Mouse (Mus musculus) inflammation-experienced regulatory T-cells, adult 6 months (primary cell): ENCODE results near the gene Olfr1013. TPM values are rescaled to one million over a fixed set of nuclear protein-coding genes. Genes with fewer than 3 reads are reported as not detected.

Experiments
- ATAC-seq: one replicate; pipeline ENCODE4 v1.8.0; 2017
- polyA plus RNA-seq, 3 experiments: library from polyadenylated mRNA; unstranded; fragments of 100-300 nt; shearing (Covaris generic); gene quantifications; one replicate each; pipeline ENCODE4 v1.2.1; 2017

Gene Olfr1013
- not detected for polyA plus RNA-seq

- no peak for ATAC-seq
Observed at GRCm38 (mm10) chr2:85766798-85767197, at the start of gene Olfr1013. Gene Olfr1013, plus strand, starts transcription at chr2:85767098.

- no peak for ATAC-seq
Observed at GRCm38 (mm10) chr2:85725793-85726192, 41.1 kb upstream of the Olfr1013 start.

- ATAC-seq: no peak
Observed at GRCm38 (mm10) chr2:85753822-85754221, 13.1 kb upstream of the Olfr1013 start.

- ATAC-seq: no peak
Observed at GRCm38 (mm10) chr2:85762666-85763065, 4.2 kb upstream of the Olfr1013 start, which contains the start of gene Olfr1012. Gene Olfr1012, minus strand, starts transcription at chr2:85762766.

GRCm38 (mm10) chr2:85772413-85772812, 5.5 kb downstream of the Olfr1013 start, which contains the start of gene Olfr1014:
Gene Olfr1014, plus strand, starts transcription at chr2:85772713.
- ATAC-seq: no peak

GRCm38 (mm10) chr2:85781717-85782116, 14.8 kb downstream of the Olfr1013 start, which contains the start of gene Olfr1015:
Gene Olfr1015, plus strand, starts transcription at chr2:85782017.
- ATAC-seq: no peak

- no peak for ATAC-seq
Observed at GRCm38 (mm10) chr2:85792331-85792730, 25.4 kb downstream of the Olfr1013 start.

- ATAC-seq: no peak
Observed at GRCm38 (mm10) chr2:85802444-85802843, 35.5 kb downstream of the Olfr1013 start, which contains the start of gene Olfr1016. Gene Olfr1016, minus strand, starts transcription at chr2:85802544.

- ATAC-seq: no peak
Observed at GRCm38 (mm10) chr2:85804501-85804900, 37.6 kb downstream of the Olfr1013 start.

GRCm38 (mm10) chr2:85818179-85818578, 51.3 kb downstream of the Olfr1013 start, which contains the start of gene Olfr1018:
Gene Olfr1018, plus strand, starts transcription at chr2:85818479.
- ATAC-seq: no peak

Other genes starting within 250 kb of the Olfr1013 start
- gene 4833423E24Rik, start 248.1 kb upstream of the Olfr1013 start, polyA plus RNA-seq: not detected
- not detected for gene Olfr996, start 187.9 kb upstream of the Olfr1013 start, polyA plus RNA-seq
- not detected for gene Olfr998, start 178.2 kb upstream of the Olfr1013 start, polyA plus RNA-seq
- not detected for gene Olfr1000, start 155.2 kb upstream of the Olfr1013 start, polyA plus RNA-seq
- gene Olfr1002, start 116.4 kb upstream of the Olfr1013 start, polyA plus RNA-seq: not detected
- not detected for gene Olfr154, start 102.6 kb upstream of the Olfr1013 start, polyA plus RNA-seq
- gene Olfr1006, start 88.3 kb upstream of the Olfr1013 start, polyA plus RNA-seq: not detected
- gene Olfr1008, start 77.7 kb upstream of the Olfr1013 start, polyA plus RNA-seq: not detected
- gene Olfr1009, start 51.7 kb upstream of the Olfr1013 start, polyA plus RNA-seq: not detected
- not detected for gene Olfr1012, start 4.3 kb upstream of the Olfr1013 start, polyA plus RNA-seq
- not detected for gene Olfr1014, start 5.6 kb downstream of the Olfr1013 start, polyA plus RNA-seq
- not detected for gene Olfr1015, start 14.9 kb downstream of the Olfr1013 start, polyA plus RNA-seq
- not detected for gene Olfr1016, start 35.4 kb downstream of the Olfr1013 start, polyA plus RNA-seq
- not detected for gene Olfr1018, start 51.4 kb downstream of the Olfr1013 start, polyA plus RNA-seq
- not detected for gene Olfr1019, start 78.4 kb downstream of the Olfr1013 start, polyA plus RNA-seq
- gene Olfr1020, start 79.9 kb downstream of the Olfr1013 start, polyA plus RNA-seq: not detected
- not detected for gene Olfr1022, start 101.5 kb downstream of the Olfr1013 start, polyA plus RNA-seq
- not detected for gene Olfr1023, start 118.5 kb downstream of the Olfr1013 start, polyA plus RNA-seq
- not detected for gene Olfr1024, start 138.0 kb downstream of the Olfr1013 start, polyA plus RNA-seq
- gene Olfr1025-ps1, start 148.1 kb downstream of the Olfr1013 start, polyA plus RNA-seq: not detected
- gene Olfr1026, start 154.5 kb downstream of the Olfr1013 start, polyA plus RNA-seq: not detected
- gene Olfr1028, start 183.3 kb downstream of the Olfr1013 start, polyA plus RNA-seq: not detected
- not detected for gene Olfr1029, start 206.8 kb downstream of the Olfr1013 start, polyA plus RNA-seq
- gene Olfr1030, start 212.2 kb downstream of the Olfr1013 start, polyA plus RNA-seq: not detected
- gene Olfr1031, start 223.2 kb downstream of the Olfr1013 start, polyA plus RNA-seq: not detected
- gene Olfr1032, start 238.4 kb downstream of the Olfr1013 start, polyA plus RNA-seq: not detected